Mouse (Mus musculus): ENCODE data around the gene Cradd. TPM values are rescaled to one million over a fixed set of nuclear protein-coding genes. Genes with fewer than 3 reads are reported as not detected.
A peak's percentile ranks its signal among the peaks of the same experiment; 100 is the strongest.

The Cradd gene
- polyA plus RNA-seq, 1 experiment from 2014 or later, result 14.8 TPM

- WGBS, result 63% methylated on average over 9 of the region's 9 CpGs
- Histone ChIP-seq H3K9me3 (no peaks in the 10 kb centered on the region), H3K4me3 (no peak overlapping the region), H3K27ac (replicated peaks) (no peak overlapping the region), H3K4me2 (no peak overlapping the region), H3K4me1 (replicated peaks) (no peaks in the 10 kb centered on the region), H3K27me3 (no peaks in the 10 kb centered on the region), H3K9ac (no peak overlapping the region), H3K36me3 (no peaks in the 10 kb centered on the region)
- ATAC-seq (ENCODE audit: low read depth), result no peak
These were observed 6.7 kb upstream of the Cradd start for GRCm38 (mm10) chr10:95330375-95331363.

- Histone ChIP-seq H3K4me2 (no peak overlapping the region), H3K27me3 (no peaks in the 10 kb centered on the region), H3K4me3 (no peak overlapping the region), H3K9ac (no peak overlapping the region), H3K27ac (replicated peaks) (no peak overlapping the region), H3K9me3 (no peaks in the 10 kb centered on the region), H3K4me1 (replicated peaks) (no peaks in the 10 kb centered on the region), H3K36me3 (no peaks in the 10 kb centered on the region)
- 92% methylated on average over 1 of the region's 1 CpGs for WGBS
- no peak for ATAC-seq (ENCODE audit: low read depth)
These were observed 6.0 kb upstream of the Cradd start for GRCm38 (mm10) chr10:95329884-95330283.

GRCm38 (mm10) chr10:95324278-95324631, 322 bp upstream of the Cradd start:
- WGBS, result 57% methylated on average over 1 of the region's 1 CpGs
- Histone ChIP-seq H3K27me3 (no peaks in the 10 kb centered on the region), H3K4me1 (replicated peaks) (peaks cover 20% of the 10 kb centered on the region), H3K27ac (replicated peaks) (no peak overlapping the region), H3K4me2 (no peak overlapping the region), H3K9ac (no peak overlapping the region), H3K4me3 (no peak overlapping the region), H3K36me3 (no peaks in the 10 kb centered on the region), H3K9me3 (no peaks in the 10 kb centered on the region)
- peak; percentile 33; the same call in 1 of the 2 replicates for ATAC-seq (ENCODE audit: low read depth)

GRCm38 (mm10) chr10:95322076-95323070, 1.6 kb downstream of the Cradd start:
- WGBS, result 59% methylated on average over 20 of the region's 20 CpGs
- H3K4me3 ChIP-seq, result peak overlapping the region; percentile 56
- H3K4me2 ChIP-seq, result peak overlapping the region; percentile 58
- peak overlapping the region; percentile 90 for H3K27ac ChIP-seq (replicated peaks)
- H3K36me3 ChIP-seq, result no peaks in the 10 kb centered on the region
- H3K9me3 ChIP-seq, result no peaks in the 10 kb centered on the region
- no peak for ATAC-seq (ENCODE audit: low read depth)
- peaks cover 24% of the 10 kb centered on the region for H3K4me1 ChIP-seq (replicated peaks)
- H3K27me3 ChIP-seq, result no peaks in the 10 kb centered on the region
- peak overlapping the region; percentile 78 for H3K9ac ChIP-seq

- no peak for ATAC-seq (ENCODE audit: low read depth)
- Histone ChIP-seq H3K27ac (replicated peaks) (no peak overlapping the region), H3K4me2 (no peak overlapping the region), H3K9ac (no peak overlapping the region), H3K36me3 (no peaks in the 10 kb centered on the region), H3K27me3 (no peaks in the 10 kb centered on the region), H3K4me3 (no peak overlapping the region), H3K9me3 (no peaks in the 10 kb centered on the region), H3K4me1 (replicated peaks) (peaks cover 55% of the 10 kb centered on the region)
- WGBS, result 92% methylated on average over 13 of the region's 13 CpGs
These were observed 4.9 kb downstream of the Cradd start for GRCm38 (mm10) chr10:95319001-95319400.

GRCm38 (mm10) chr10:95318392-95318708, 5.6 kb downstream of the Cradd start:
- H3K4me3 ChIP-seq, result no peak overlapping the region
- H3K27ac ChIP-seq (replicated peaks), result no peak overlapping the region
- H3K9ac ChIP-seq, result no peak overlapping the region
- H3K4me1 ChIP-seq (replicated peaks), result peaks cover 61% of the 10 kb centered on the region
- WGBS, result 93% methylated on average over 7 of the region's 7 CpGs
- no peak for ATAC-seq (ENCODE audit: low read depth)
- H3K27me3 ChIP-seq, result no peaks in the 10 kb centered on the region
- no peaks in the 10 kb centered on the region for H3K9me3 ChIP-seq
- no peaks in the 10 kb centered on the region for H3K36me3 ChIP-seq
- H3K4me2 ChIP-seq, result no peak overlapping the region

- Histone ChIP-seq H3K4me1 (replicated peaks) (peaks cover 57% of the 10 kb centered on the region), H3K27me3 (no peaks in the 10 kb centered on the region), H3K4me2 (no peak overlapping the region), H3K9ac (no peak overlapping the region), H3K4me3 (no peak overlapping the region), H3K9me3 (no peaks in the 10 kb centered on the region), H3K36me3 (no peaks in the 10 kb centered on the region), H3K27ac (replicated peaks) (peak overlapping the region; percentile 74; the same call in 1 of the 2 replicates)
- 89% methylated on average over 21 of the region's 21 CpGs for WGBS
- no peak for ATAC-seq (ENCODE audit: low read depth)
These were observed 6.1 kb downstream of the Cradd start for GRCm38 (mm10) chr10:95317581-95318391.

GRCm38 (mm10) chr10:95317091-95317490, 6.8 kb downstream of the Cradd start:
- no peak overlapping the region for H3K9ac ChIP-seq
- 0 out of 2 replicates have a peak, but pooled peaks have one; percentile 23 for ATAC-seq (ENCODE audit: low read depth)
- WGBS, result 83% methylated on average over 14 of the region's 14 CpGs

GRCm38 (mm10) chr10:95316675-95317074, 7.3 kb downstream of the Cradd start:
- ATAC-seq (ENCODE audit: low read depth), result no peak

More at GRCm38 (mm10) chr10:95317091-95317490, 6.8 kb downstream of the Cradd start:
- H3K36me3 ChIP-seq, result no peaks in the 10 kb centered on the region
- peaks cover 51% of the 10 kb centered on the region for H3K4me1 ChIP-seq (replicated peaks)
- no peaks in the 10 kb centered on the region for H3K27me3 ChIP-seq
- no peaks in the 10 kb centered on the region for H3K9me3 ChIP-seq
- H3K27ac ChIP-seq (replicated peaks), result peak overlapping the region; percentile 74
- no peak overlapping the region for H3K4me2 ChIP-seq
- H3K4me3 ChIP-seq, result no peak overlapping the region

GRCm38 (mm10) chr10:95315801-95316474, 8.0 kb downstream of the Cradd start:
- peak overlapping the region; percentile 40 for H3K27ac ChIP-seq (replicated peaks)
- ATAC-seq (ENCODE audit: low read depth), result peak; percentile 60; the same call in 1 of the 2 replicates
- 13% methylated on average over 19 of the region's 19 CpGs for WGBS
- H3K4me1 ChIP-seq (replicated peaks), result peaks cover 57% of the 10 kb centered on the region
- no peaks in the 10 kb centered on the region for H3K9me3 ChIP-seq
- peak overlapping the region; percentile 36 for H3K9ac ChIP-seq
- H3K36me3 ChIP-seq, result no peaks in the 10 kb centered on the region
- no peaks in the 10 kb centered on the region for H3K27me3 ChIP-seq
- no peak overlapping the region for H3K4me3 ChIP-seq
- H3K4me2 ChIP-seq, result peak overlapping the region; percentile 40

More at GRCm38 (mm10) chr10:95316675-95317074, 7.3 kb downstream of the Cradd start:
- 58% methylated on average over 9 of the region's 9 CpGs for WGBS
- no peaks in the 10 kb centered on the region for H3K36me3 ChIP-seq
- no peak overlapping the region for H3K4me2 ChIP-seq
- H3K4me1 ChIP-seq (replicated peaks), result peaks cover 51% of the 10 kb centered on the region
- no peak overlapping the region for H3K4me3 ChIP-seq
- H3K9me3 ChIP-seq, result no peaks in the 10 kb centered on the region
- no peaks in the 10 kb centered on the region for H3K27me3 ChIP-seq
- H3K9ac ChIP-seq, result no peak overlapping the region
- H3K27ac ChIP-seq (replicated peaks), result peak overlapping the region; percentile 74

- H3K4me1 ChIP-seq (replicated peaks), result peaks cover 58% of the 10 kb centered on the region
- ATAC-seq (ENCODE audit: low read depth), result no peak
- 91% methylated on average over 11 of the region's 11 CpGs for WGBS
These were observed 8.6 kb downstream of the Cradd start for GRCm38 (mm10) chr10:95315321-95315720.

More at GRCm38 (mm10) chr10:95315321-95315720, 8.6 kb downstream of the Cradd start:
- Histone ChIP-seq H3K9ac (no peak overlapping the region), H3K4me2 (peak overlapping the region; percentile 40; the same call in 1 of the 2 replicates), H3K9me3 (no peaks in the 10 kb centered on the region), H3K4me3 (no peak overlapping the region), H3K27ac (replicated peaks) (no peak overlapping the region; the same call in 1 of the 2 replicates), H3K27me3 (no peaks in the 10 kb centered on the region), H3K36me3 (no peaks in the 10 kb centered on the region)
